Mouse (Mus musculus): ENCODE data around the gene Gm4792. TPM values are rescaled to one million over a fixed set of nuclear protein-coding genes. Genes with fewer than 3 reads are reported as not detected.

Gm4792 gene
- total RNA-seq, 2 experiments from 2014 or later: not detected

DNA sequence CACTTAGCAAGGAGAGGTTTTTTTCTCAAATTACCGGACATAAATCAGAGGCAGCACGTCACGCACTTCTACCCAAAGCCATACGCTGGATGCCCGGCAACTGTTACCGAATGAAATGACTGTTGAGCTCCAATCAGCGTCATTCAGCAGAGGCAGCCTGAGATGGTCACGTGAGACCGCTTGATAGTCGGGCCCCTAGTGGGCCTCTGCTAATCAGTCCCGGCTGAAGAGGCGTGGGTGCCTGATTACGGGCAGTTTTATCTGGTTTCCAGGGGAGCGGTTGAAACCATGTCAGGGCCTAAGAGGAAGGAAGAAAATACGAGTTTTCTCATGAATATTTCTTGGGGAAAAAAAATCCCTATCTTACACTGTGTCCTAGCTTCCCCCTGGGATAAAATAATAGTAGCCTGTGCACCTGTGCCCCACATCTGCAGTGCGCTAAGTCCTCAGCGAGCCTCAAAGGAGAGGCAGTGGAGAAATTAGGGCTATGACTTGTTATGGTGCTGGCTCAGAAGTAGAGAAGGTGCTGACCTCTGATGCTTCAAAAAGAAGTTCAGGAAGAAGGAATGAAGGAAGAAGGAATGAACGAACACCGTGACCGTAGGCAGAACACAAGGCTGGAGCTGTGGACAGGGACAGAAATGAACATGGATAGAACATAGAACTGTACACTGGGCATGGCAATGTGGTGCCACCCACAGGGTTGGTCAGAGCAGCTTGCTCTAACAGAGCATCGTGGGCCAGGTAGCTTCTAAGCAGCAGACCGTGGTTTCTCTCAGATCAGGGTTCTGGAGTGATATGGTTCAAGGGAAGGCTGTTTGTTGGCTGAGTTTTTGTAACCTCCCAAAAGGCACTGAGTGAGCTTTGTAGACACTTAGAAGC, 48.7 kb downstream of the Gm4792 start:
- no peak for DNase-seq
- intact Hi-C loops (cut with DNase I; ENCODE audit: low total_unique reads): no loop called here

DNA sequence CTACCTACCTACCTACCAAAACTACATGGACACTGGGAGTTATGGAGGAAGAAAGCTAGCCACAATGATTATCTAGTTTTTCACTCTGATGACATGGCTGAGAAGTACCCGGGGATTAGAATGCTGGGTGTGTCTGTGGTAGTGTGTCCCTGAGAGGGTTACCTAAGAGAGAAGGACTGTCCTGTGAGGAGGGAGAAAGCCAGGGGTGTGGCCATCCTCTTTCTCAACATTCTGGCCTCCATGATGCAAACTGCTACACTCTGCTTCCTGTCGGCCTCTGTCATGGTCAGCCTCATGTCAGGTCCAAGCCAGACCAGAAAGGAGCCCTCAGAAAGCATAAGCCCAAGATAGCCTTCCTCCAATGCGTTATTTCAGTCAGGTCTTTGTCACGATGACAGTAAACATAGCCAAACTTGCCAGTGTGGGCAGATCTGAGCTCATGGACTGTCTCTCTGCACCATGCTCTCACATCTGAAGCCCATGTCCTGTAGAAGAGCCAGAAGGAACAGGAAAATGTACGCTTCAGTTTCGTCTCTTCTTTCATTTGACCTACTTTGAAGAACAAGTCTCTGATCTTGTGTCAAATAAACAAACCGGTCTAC, 50.7 kb downstream of the Gm4792 start:
- intact Hi-C loops (cut with DNase I; ENCODE audit: low total_unique reads): no loop called here
- DNase-seq: no peak

Other genes with a start within 250 kb of the Gm4792 start
- 1 to 10 TPM; 7.0 to 7.4 TPM for gene Nr2c1, start 150.7 kb downstream of the Gm4792 start, total RNA-seq (2021)
- gene Ndufa12, start 100.0 kb downstream of the Gm4792 start, total RNA-seq (2021): 100 to 1,000 TPM; 552 to 602 TPM
- 10 to 100 TPM; 21.8 to 26.8 TPM for gene Tmcc3, start 13.2 kb upstream of the Gm4792 start, total RNA-seq (2021)